Mouse (Mus musculus) lung, postnatal 10 days (tissue): Measurements from ENCODE around the gene Psen1.
A peak's percentile ranks its signal among the peaks of the same experiment; 100 is the strongest.

Experiments used
- DNase-seq: peaks from one replicate; pipeline ENCODE4 v3.0.0; 2021

The Psen1 gene

GRCm38 (mm10) chr12:83726510-83727308 lies 38.8 kb downstream of the Psen1 start:
- no peak for DNase-seq

DNA sequence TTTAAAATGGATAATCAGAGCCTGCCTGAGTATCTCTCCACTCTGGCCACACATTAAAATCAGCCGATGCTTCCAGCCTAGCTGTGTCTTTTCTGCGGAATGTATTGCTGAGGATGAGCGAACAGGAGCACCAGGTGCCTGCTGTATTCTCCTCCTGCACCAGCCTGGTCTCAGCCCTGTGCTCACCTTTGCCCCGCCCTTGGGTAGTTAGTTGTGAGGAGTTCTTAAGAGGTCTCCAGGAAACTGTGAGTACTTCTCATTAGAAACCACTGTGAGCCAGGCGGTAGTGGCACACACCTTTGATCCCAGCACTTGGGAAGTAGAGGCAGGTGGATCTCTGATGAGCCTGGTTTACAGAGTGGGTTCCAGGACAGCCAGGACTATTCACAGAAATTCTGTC lies 44.3 kb downstream of the Psen1 start:
- no peak for DNase-seq

DNA sequence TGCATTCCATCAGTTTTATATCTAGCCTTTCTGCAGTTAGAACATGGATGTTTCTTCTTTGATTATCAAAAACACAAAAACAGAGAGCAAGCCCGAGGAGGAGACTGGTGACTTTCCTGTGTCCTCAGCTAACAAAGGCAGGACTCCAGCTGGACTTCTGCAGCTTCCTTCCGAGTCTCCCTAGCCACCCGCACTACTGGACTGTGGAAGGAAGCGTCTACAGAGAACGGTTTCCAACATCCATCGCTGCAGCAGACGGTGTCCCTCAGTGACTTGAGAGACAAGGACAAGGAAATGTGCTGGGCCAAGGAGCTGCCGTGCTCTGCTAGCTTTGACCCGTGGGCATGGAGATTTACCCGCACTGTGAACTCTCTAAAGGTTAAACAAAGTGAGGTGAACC lies 46.1 kb downstream of the Psen1 start:
- DNase-seq: no peak

GRCm38 (mm10) chr12:83736236-83736635 lies 48.3 kb downstream of the Psen1 start:
- DNase-seq: peak; percentile 8

DNA sequence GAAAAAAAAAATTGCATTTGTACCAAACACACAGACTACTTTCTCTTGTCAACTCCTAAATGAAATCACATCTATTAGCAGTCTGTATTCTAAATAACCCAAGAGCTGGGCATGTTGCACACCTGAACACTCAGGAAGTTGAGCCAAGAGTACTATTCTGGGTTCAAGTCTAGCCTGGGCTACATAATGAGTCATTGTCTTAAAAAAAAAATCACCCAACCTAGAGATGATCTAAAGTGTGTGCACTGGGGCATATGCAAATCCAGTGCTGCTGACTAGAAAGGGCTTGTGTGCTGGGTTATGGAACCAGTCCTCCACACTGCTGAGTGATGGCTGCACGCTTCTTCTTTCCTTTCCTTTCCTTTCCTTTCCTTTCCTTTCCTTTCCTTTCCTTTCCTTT lies 50.7 kb downstream of the Psen1 start:
- DNase-seq: no peak

DNA sequence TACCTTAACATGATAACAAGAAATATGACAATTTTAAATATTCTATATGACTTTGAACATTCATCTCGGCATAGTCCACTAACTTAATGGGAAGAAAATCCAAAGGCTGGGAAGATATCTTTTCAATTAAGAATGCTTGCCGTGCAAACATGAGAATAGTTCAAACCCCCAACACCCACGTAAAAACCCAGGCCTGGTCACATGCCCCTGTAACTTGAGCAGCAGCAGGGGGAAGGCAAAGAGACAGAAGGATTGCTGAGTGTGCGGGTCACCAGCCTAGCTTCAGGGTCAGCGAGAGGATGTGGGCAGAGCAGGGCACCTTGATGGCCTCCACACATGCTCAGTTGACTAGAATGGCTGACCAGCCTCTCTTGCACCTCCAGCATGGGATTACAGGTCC lies 53.8 kb downstream of the Psen1 start:
- DNase-seq: no peak

GRCm38 (mm10) chr12:83742834-83743233 lies 54.9 kb downstream of the Psen1 start:
- no peak for DNase-seq

GRCm38 (mm10) chr12:83743712-83744111 lies 55.8 kb downstream of the Psen1 start:
- DNase-seq: no peak

DNA sequence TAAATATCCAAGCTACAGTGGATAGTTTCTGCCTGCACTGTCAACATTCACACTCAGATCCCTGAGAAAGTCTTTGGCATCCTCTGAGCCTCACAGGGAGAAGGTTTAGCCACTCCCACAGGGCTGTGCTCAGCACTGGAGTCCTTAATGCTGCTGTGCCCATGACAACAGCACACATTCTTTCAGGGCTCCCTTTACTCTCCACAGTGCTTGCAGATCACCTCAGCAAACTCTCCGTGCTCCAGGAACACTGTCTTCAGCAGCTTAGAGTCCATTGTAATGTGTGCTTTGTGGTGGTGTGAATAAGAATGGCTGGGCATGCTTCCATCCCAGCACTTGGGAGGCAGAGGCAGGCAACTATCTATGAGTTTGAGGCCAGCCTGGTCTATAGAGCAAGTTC lies 61.2 kb downstream of the Psen1 start:
- no peak for DNase-seq

GRCm38 (mm10) chr12:83752495-83752894 lies 64.5 kb downstream of the Psen1 start:
- peak; percentile 52 for DNase-seq

GRCm38 (mm10) chr12:83758735-83759134 lies 70.8 kb downstream of the Psen1 start:
- no peak for DNase-seq

GRCm38 (mm10) chr12:83760201-83760600 lies 72.2 kb downstream of the Psen1 start:
- DNase-seq: no peak

GRCm38 (mm10) chr12:83762706-83763105 lies 74.8 kb downstream of the Psen1 start:
- DNase-seq: no peak

GRCm38 (mm10) chr12:83763311-83764043 lies 75.5 kb downstream of the Psen1 start, which contains the start of gene Papln:
Papln (plus strand) TSS chr12:83763634.
- peak; percentile 31 for DNase-seq

GRCm38 (mm10) chr12:83764044-83764365 lies 76.1 kb downstream of the Psen1 start:
- no peak for DNase-seq

DNA sequence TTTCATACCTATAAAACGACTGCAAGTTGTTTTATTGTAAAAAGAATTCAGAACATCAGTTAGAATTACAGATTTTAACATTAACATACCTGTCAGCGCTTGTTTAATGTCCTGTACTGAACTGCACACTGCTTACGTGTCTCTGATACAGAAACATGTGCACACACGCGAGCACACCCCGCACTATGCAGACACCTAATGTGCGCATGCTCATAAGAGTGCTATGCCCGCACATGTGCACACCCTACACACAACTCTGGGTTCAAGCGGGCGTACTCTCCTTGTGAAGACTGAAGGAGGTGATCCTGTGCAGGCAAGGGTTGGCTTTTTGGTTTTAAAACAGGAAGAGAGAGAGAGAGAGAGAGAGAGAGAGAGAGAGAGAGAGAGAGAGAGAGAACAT lies 76.6 kb downstream of the Psen1 start:
- no peak for DNase-seq

- DNase-seq: no peak
Observed at GRCm38 (mm10) chr12:83765965-83766603, 78.1 kb downstream of the Psen1 start.

GRCm38 (mm10) chr12:83767833-83768232 lies 79.9 kb downstream of the Psen1 start:
- no peak for DNase-seq

DNA sequence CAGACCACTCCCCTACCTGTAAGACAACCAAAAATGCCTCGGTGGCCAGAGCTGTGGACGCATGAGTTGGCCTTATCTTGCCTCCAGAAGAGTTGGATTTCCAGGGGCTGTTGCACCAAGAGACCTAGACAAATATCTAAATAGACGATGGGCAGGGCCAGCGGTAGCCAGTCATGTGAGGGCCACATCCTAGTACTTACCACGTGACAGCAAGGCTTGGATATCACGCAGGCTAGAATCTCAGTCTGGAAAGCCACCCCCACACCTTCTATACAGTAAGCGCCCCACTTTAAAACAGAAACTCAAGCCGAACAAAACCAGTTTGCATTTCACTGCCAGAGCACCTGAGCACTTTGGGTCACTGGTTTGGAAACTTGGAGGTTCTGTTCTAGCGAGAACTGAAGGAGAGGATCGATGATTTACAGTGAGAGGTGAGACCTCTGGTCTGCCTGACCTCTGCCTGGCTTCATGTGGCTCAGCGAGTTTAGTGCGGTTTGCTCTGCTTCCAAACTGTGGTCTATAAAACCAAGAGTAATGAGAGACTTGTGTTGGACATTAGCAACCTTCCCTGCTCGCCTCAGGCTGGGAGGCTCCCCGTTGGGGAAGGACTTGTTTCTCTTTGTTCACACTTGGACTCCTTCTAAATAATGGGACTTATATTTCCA lies 80.4 kb downstream of the Psen1 start:
- DNase-seq: no peak

- peak; percentile 81 for DNase-seq
Observed at GRCm38 (mm10) chr12:83770418-83771256, 82.7 kb downstream of the Psen1 start.

GRCm38 (mm10) chr12:83775621-83776020 lies 87.7 kb downstream of the Psen1 start:
- DNase-seq: no peak

GRCm38 (mm10) chr12:83776766-83777165 lies 88.8 kb downstream of the Psen1 start:
- DNase-seq: no peak
